Mouse (Mus musculus) right cerebral cortex, postnatal 14 days (tissue): ENCODE data around the gene Il33.

Source experiments
- DNase-seq: peaks from one replicate; pipeline ENCODE4 v3.0.0; 2022

Gene Il33

DNA sequence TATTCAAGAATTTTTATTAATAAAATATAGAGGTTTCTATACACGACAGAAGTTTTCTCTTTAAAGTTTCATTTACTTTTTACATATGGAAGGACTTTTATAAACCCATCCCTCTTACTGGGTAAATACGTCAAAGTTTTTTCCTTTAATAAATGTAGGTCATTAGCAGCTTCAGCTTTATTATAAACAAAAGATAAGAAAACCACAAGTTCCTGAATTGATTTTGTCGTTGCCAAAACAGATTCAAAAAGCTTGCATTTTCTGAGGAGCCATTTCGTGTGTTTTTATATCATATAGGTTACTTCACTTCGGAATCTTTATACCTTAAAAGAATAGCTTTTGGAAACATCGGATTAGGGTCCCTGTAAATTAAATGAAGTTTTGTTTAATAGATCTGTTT is 76.6 kb downstream of the Il33 start:
- DNase-seq = no peak

DNA sequence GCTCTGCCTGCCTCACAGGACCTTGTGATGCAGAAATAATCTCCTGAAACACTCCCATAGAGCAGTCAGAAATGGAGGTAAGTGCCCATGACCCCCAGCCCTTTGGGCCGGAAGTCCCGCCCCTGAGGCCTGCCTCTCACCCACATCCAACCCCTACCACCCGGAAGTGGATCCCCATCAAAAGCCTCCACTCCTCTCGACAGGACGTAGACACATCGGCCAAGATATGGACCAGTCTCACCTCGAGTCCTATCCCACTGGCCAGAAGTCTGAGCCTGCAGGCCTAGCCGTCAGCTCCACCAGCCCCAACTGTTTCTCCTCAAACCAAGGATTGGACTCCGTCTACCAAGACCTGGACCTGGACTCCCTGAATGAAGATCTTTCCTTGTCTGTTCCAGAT is 78.7 kb downstream of the Il33 start, which contains the start of gene Trpd52l3:
Gene Trpd52l3 (plus strand): TSS at position 170 of the 400 bp plus-strand sequence.
- no peak for DNase-seq

GRCm38 (mm10) chr19:30006371-30006770 is 81.5 kb downstream of the Il33 start:
- DNase-seq = no peak
